Mouse (Mus musculus): ENCODE results near the gene Mlip. TPM values are rescaled to one million over a fixed set of nuclear protein-coding genes. Genes with fewer than 3 reads are reported as not detected.
"Not testable (repeated sequence)": the region's sequence is repeated elsewhere in the genome, so short reads cannot be mapped to it uniquely, and the experiment has no call there.

Mlip gene
- total RNA-seq, 2 experiments from 2014 or later: 154 TPM

- intact Hi-C loops (cut with DNase I): no loop called here
- DNase-seq: no peak
Observed at GRCm38 (mm10) chr9:77254514-77254913, 98.3 kb downstream of the Mlip start.

- intact Hi-C loops (cut with DNase I): no loop called here
- DNase-seq: no peak
Observed at GRCm38 (mm10) chr9:77252761-77253160, 100.0 kb downstream of the Mlip start.

DNA sequence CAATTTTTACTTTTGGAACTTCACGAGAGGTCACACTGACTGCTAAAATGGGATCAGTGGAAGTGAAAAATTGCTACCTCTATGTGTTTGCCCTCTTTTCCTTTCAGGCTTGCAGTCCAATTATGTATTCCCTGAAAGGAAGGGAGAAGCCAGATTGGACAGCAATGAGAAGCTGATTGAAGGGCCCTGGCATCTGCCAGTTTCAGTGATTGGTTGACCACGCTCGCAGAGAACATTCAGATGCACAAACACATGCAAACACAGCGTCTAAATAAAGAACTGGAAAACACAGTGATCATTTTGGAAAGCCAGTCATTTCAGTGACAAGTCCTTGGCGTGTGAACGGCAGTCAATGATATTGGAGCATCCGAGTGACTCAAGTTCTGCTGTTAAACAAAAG is 100.6 kb downstream of the Mlip start:
- peak; percentile 11 to 38 for DNase-seq
- intact Hi-C loops (cut with DNase I): no loop called here

DNA sequence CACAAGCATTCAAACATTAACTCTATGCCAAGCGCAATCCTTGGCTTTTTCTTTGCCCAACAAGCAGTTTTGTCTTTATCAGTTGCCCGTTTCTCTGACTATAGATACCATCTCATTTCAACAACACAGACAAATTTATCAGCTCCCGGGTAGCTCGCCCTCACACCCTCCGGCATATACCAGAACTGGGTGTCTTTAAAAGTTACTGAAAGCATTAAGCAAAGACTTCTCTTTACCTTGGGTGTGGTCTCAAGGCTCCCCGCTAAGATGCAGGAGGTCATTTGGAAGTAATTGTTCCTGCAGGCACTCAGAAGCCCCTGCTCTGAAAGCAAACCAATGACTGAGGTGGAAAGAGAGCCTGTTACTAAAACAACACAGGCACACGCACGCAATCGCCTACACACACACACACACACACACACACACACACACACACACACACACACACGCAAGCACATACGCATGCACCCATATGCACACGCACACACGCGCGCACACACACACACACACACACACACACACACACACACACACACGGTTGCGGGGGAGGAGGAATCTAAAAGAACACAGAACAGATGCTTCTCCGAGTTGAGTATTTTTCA is 101.2 kb downstream of the Mlip start:
- no peak for DNase-seq
- intact Hi-C loops (cut with DNase I): no loop called here

GRCm38 (mm10) chr9:77198250-77198649 is 154.5 kb downstream of the Mlip start:
- no peak for DNase-seq
- intact Hi-C loops (cut with DNase I): no loop called here

DNA sequence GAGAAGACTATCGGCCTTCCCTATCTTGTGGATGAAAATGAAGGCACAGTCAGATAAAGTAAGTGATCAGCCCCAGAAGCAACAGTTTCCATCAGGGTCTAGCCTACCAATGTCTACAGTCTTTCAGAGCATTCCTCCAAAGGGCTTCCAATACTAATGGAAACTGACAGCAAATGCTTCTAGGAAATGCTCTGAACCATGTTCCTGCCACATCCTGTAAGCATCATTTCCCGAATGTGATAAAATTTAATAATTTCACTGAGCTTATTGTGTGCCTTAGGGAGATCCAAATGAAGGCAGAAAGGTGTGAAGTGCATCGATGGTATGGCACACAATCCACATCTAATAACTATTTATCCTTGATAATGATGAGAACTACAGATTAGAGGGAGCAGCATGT is 173.3 kb downstream of the Mlip start:
- no peak for DNase-seq
- intact Hi-C loops (cut with DNase I): no loop called here

- intact Hi-C loops (cut with DNase I): no loop called here
- no peak for DNase-seq
Observed at GRCm38 (mm10) chr9:77175870-77176269, 176.9 kb downstream of the Mlip start.

GRCm38 (mm10) chr9:77172044-77172443 is 180.7 kb downstream of the Mlip start:
- DNase-seq: no peak

DNA sequence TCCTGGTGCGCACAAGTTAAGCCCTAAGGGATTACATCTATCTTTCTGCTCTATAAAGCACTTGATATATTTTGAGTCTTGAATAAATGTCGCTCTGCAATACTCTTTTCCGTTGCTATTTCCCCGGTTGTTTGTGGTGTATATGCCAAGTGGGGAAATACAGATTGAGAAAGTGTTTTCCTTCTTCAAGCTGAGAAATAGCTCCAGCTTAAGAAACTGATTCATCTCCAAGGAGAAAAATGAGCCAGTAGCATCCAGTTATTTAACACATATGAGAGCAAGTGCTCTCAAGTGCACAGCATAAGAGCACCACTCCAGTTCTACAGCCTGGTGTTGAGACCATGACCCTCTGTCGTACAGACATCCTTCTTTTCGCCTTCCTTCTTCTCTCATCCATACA is 186.9 kb downstream of the Mlip start:
- no peak for DNase-seq
- intact Hi-C loops (cut with DNase I): loop anchor here (10.0 kb wide), 1 partner anchor 209 kb away; no protein-coding TSS in a partner anchor

More at GRCm38 (mm10) chr9:77172044-77172443, 180.7 kb downstream of the Mlip start:
- intact Hi-C loops (cut with DNase I): no loop called here

DNA sequence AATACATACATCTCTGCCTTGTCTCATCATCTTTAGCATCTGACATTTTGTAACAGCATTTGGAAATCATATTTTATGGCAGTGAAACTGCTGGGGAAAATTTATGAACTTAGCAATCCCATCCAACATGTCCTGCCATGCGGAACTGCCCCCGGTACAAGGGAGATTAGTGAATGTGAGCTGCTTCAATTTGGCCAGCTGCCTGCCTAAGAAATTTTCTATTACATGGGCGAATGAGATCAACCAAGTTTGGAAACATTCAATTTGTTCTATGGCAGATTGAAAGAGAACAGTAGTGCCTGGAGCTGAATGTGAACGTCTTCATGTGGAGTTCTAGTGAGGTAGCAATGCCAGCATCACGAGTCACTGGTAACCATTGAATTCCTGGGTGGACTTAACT is 191.0 kb downstream of the Mlip start:
- no peak for DNase-seq
- intact Hi-C loops (cut with DNase I): loop anchor here (10.0 kb wide), 1 partner anchor 213 kb away; no protein-coding TSS in a partner anchor

DNA sequence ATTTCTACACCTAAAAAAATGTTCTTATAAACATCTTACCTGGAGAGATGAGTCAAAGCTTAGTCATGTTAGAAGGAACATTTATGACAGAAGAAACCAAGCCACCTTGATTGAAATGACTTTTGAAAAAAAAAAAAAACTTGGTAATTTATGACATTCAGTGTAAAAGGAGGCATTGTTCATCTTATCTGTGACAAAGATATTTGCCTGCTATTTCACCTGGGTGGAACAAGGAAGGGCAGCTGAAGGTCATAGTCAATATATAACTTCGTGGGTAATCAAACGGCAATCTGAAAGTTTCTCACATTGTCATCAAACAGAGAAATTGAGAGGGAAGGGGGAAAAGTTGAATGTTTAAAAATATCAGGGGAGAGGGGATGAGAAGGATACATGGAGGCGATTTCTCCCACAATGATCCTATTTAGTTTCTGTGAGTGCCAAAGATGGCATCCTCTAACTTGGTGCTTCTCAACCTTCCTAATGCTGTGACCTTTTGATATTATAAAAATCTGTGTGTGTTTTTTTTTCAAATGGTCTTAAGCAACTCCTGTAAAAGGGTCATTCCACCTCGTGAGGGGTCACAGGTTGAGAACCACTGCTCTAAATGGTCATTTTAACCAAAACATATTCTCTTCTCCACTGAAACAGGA is 192.4 kb downstream of the Mlip start:
- no peak for DNase-seq
- intact Hi-C loops (cut with DNase I): loop anchor here (10.0 kb wide), 1 partner anchor 214 kb away; no protein-coding TSS in a partner anchor

- intact Hi-C loops (cut with DNase I): no loop called here
Observed at GRCm38 (mm10) chr9:77148518-77149257, 204.1 kb downstream of the Mlip start.

GRCm38 (mm10) chr9:77119735-77120134 is 233.0 kb downstream of the Mlip start:
- intact Hi-C loops (cut with DNase I): no loop called here
- DNase-seq: no peak

More at GRCm38 (mm10) chr9:77148518-77149257, 204.1 kb downstream of the Mlip start:
- no peak for DNase-seq

GRCm38 (mm10) chr9:77096886-77097285 is 255.9 kb downstream of the Mlip start:
- no peak for DNase-seq
- intact Hi-C loops (cut with DNase I): no loop called here

- intact Hi-C loops (cut with DNase I); DNase-seq: not testable (repeated sequence)
Observed at GRCm38 (mm10) chr9:77083221-77083620, 269.5 kb downstream of the Mlip start.

DNA sequence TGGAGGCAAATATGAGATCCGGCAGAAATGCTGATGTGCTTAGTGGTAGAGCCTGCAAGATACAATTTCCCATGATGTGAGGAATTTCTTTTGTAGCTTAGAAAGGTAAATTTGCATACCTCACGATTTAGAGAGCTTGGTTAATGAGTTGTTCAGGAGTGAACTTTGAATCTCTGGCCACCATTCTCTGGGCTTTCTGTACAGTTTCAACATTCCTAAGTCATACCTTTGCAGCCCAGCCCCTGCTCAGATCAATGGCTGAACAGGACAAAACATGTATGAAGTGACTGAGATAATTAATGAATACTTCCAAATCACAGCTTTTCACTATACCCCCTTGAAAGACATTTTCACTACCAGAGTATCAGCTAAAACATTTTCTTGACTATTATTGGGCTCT is 281.1 kb downstream of the Mlip start:
- no peak for DNase-seq
- intact Hi-C loops (cut with DNase I): no loop called here

- peak; percentile 8 to 16 for DNase-seq
- intact Hi-C loops (cut with DNase I): no loop called here
Observed at GRCm38 (mm10) chr9:77056611-77057010, 296.2 kb downstream of the Mlip start.

- DNase-seq: no peak
- intact Hi-C loops (cut with DNase I): no loop called here
Observed at GRCm38 (mm10) chr9:77054426-77055193, 298.2 kb downstream of the Mlip start.

Data from heart, postnatal 10 days (tissue).